Mouse (Mus musculus): ENCODE data around the gene Etnppl. TPM values are rescaled to one million over a fixed set of nuclear protein-coding genes. Genes with fewer than 3 reads are reported as not detected.
A peak's percentile ranks its signal among the peaks of the same experiment; 100 is the strongest.

Etnppl gene
- polyA plus RNA-seq (2012; rRNA removed) = 19.7 and 22.5 TPM in 2 replicates

GRCm38 (mm10) chr3:130617439-130617898, at the start of gene Etnppl:
TSS of gene Etnppl (plus strand) at chr3:130617448.
- 0 out of 2 replicates have a peak within 1 kb of the TSS, but pooled peaks have one; percentile 62 for H3K27ac ChIP-seq (ENCODE audit: insufficient read depth, low read length)
- no peaks in the 10 kb centered on the region for H3K4me1 ChIP-seq (ENCODE audit: control insufficient read depth, insufficient read depth, low read length)
- H3K4me3 ChIP-seq (ENCODE audit: insufficient read depth, low read length) = peak within 1 kb of the TSS; percentile 46
- TF ChIP-seq CTCF (IDR thresholded peaks at IDR 0.05; ENCODE audit: extremely low read depth, insufficient read depth, low read length) (no peak), POLR2A (IDR thresholded peaks at IDR 0.05; ENCODE audit: extremely low read depth, insufficient read depth, low read length) (0 out of 2 replicates have a peak, but pooled peaks have one; percentile 21)

GRCm38 (mm10) chr3:130568331-130569095, 48.7 kb upstream of the Etnppl start:
- Histone ChIP-seq H3K27ac (ENCODE audit: insufficient read depth, low read length) (no peak overlapping the region), H3K4me3 (ENCODE audit: insufficient read depth, low read length) (no peak overlapping the region)
- TF ChIP-seq CTCF (IDR thresholded peaks at IDR 0.05; ENCODE audit: extremely low read depth, insufficient read depth, low read length) = no peak

GRCm38 (mm10) chr3:130573243-130573642, 44.0 kb upstream of the Etnppl start:
- TF ChIP-seq POLR2A (IDR thresholded peaks at IDR 0.05; ENCODE audit: extremely low read depth, insufficient read depth, low read length) = no peak
- peak; percentile 18; the same call in 1 of the 2 replicates for TF ChIP-seq CTCF (IDR thresholded peaks at IDR 0.05; ENCODE audit: extremely low read depth, insufficient read depth, low read length)
- no peak overlapping the region for H3K4me3 ChIP-seq (ENCODE audit: insufficient read depth, low read length)
- no peak overlapping the region for H3K27ac ChIP-seq (ENCODE audit: insufficient read depth, low read length)
- no peaks in the 10 kb centered on the region for H3K4me1 ChIP-seq (ENCODE audit: control insufficient read depth, insufficient read depth, low read length)

More at GRCm38 (mm10) chr3:130568331-130569095, 48.7 kb upstream of the Etnppl start:
- H3K4me1 ChIP-seq (ENCODE audit: control insufficient read depth, insufficient read depth, low read length) = no peaks in the 10 kb centered on the region

- H3K27ac ChIP-seq (ENCODE audit: insufficient read depth, low read length) = no peak overlapping the region
- no peak overlapping the region for H3K4me3 ChIP-seq (ENCODE audit: insufficient read depth, low read length)
- TF ChIP-seq CTCF (IDR thresholded peaks at IDR 0.05; ENCODE audit: extremely low read depth, insufficient read depth, low read length) (peak; percentile 42; the same call in 1 of the 2 replicates), POLR2A (IDR thresholded peaks at IDR 0.05; ENCODE audit: extremely low read depth, insufficient read depth, low read length) (no peak)
- no peaks in the 10 kb centered on the region for H3K4me1 ChIP-seq (ENCODE audit: control insufficient read depth, insufficient read depth, low read length)
Observed at GRCm38 (mm10) chr3:130574652-130575051, 42.6 kb upstream of the Etnppl start.

- TF ChIP-seq POLR2A (IDR thresholded peaks at IDR 0.05; ENCODE audit: extremely low read depth, insufficient read depth, low read length) = no peak
- peak; percentile 36 for TF ChIP-seq CTCF (IDR thresholded peaks at IDR 0.05; ENCODE audit: extremely low read depth, insufficient read depth, low read length)
- no peak overlapping the region for H3K4me3 ChIP-seq (ENCODE audit: insufficient read depth, low read length)
Observed at GRCm38 (mm10) chr3:130576683-130577082, 40.6 kb upstream of the Etnppl start.

GRCm38 (mm10) chr3:130579501-130579900, 37.7 kb upstream of the Etnppl start:
- no peak overlapping the region for H3K4me3 ChIP-seq (ENCODE audit: insufficient read depth, low read length)
- TF ChIP-seq POLR2A (IDR thresholded peaks at IDR 0.05; ENCODE audit: extremely low read depth, insufficient read depth, low read length) (no peak), CTCF (IDR thresholded peaks at IDR 0.05; ENCODE audit: extremely low read depth, insufficient read depth, low read length) (no peak)
- H3K4me1 ChIP-seq (ENCODE audit: control insufficient read depth, insufficient read depth, low read length) = no peaks in the 10 kb centered on the region
- no peak overlapping the region for H3K27ac ChIP-seq (ENCODE audit: insufficient read depth, low read length)

More at GRCm38 (mm10) chr3:130576683-130577082, 40.6 kb upstream of the Etnppl start:
- H3K27ac ChIP-seq (ENCODE audit: insufficient read depth, low read length) = no peak overlapping the region
- no peaks in the 10 kb centered on the region for H3K4me1 ChIP-seq (ENCODE audit: control insufficient read depth, insufficient read depth, low read length)

GRCm38 (mm10) chr3:130581577-130581976, 35.7 kb upstream of the Etnppl start:
- Histone ChIP-seq H3K4me1 (ENCODE audit: control insufficient read depth, insufficient read depth, low read length) (no peaks in the 10 kb centered on the region), H3K27ac (ENCODE audit: insufficient read depth, low read length) (no peak overlapping the region), H3K4me3 (ENCODE audit: insufficient read depth, low read length) (no peak overlapping the region)
- TF ChIP-seq CTCF (IDR thresholded peaks at IDR 0.05; ENCODE audit: extremely low read depth, insufficient read depth, low read length) (no peak), POLR2A (IDR thresholded peaks at IDR 0.05; ENCODE audit: extremely low read depth, insufficient read depth, low read length) (no peak)

- Histone ChIP-seq H3K4me3 (ENCODE audit: insufficient read depth, low read length) (no peak overlapping the region), H3K27ac (ENCODE audit: insufficient read depth, low read length) (no peak overlapping the region), H3K4me1 (ENCODE audit: control insufficient read depth, insufficient read depth, low read length) (no peaks in the 10 kb centered on the region)
- TF ChIP-seq CTCF (IDR thresholded peaks at IDR 0.05; ENCODE audit: extremely low read depth, insufficient read depth, low read length) (no peak), POLR2A (IDR thresholded peaks at IDR 0.05; ENCODE audit: extremely low read depth, insufficient read depth, low read length) (no peak)
Observed at GRCm38 (mm10) chr3:130582903-130583664, 34.2 kb upstream of the Etnppl start.

- TF ChIP-seq CTCF (IDR thresholded peaks at IDR 0.05; ENCODE audit: extremely low read depth, insufficient read depth, low read length) = no peak
- TF ChIP-seq POLR2A (IDR thresholded peaks at IDR 0.05; ENCODE audit: extremely low read depth, insufficient read depth, low read length) = no peak
- Histone ChIP-seq H3K27ac (ENCODE audit: insufficient read depth, low read length) (no peak overlapping the region), H3K4me1 (ENCODE audit: control insufficient read depth, insufficient read depth, low read length) (no peaks in the 10 kb centered on the region), H3K4me3 (ENCODE audit: insufficient read depth, low read length) (no peak overlapping the region)
Observed at GRCm38 (mm10) chr3:130584007-130584406, 33.2 kb upstream of the Etnppl start.
